Mouse (Mus musculus): ENCODE measurements around the gene Rara.

The Rara gene

GRCm38 (mm10) chr11:98921813-98922212 lies 5.8 kb upstream of the Rara start:
- in situ Hi-C loops (cut with MboI; ENCODE audit: unreplicated experiment in 2 of 2), result loop anchor here in 1 of 2 experiments (10.0 kb wide), 2 partner anchors 223 to 373 kb away; no protein-coding TSS in a partner anchor

GRCm38 (mm10) chr11:98922307-98922706 lies 5.3 kb upstream of the Rara start:
- in situ Hi-C loops (cut with MboI; ENCODE audit: unreplicated experiment in 2 of 2), result loop anchor here in 1 of 2 experiments (10.0 kb wide), 2 partner anchors 222 to 372 kb away; no protein-coding TSS in a partner anchor

- in situ Hi-C loops (cut with MboI; ENCODE audit: unreplicated experiment in 2 of 2), result loop anchor here in 1 of 2 experiments (10.0 kb wide), 2 partner anchors 222 to 372 kb away; no protein-coding TSS in a partner anchor
Observed at GRCm38 (mm10) chr11:98922851-98923711, 4.5 kb upstream of the Rara start.

- in situ Hi-C loops (cut with MboI; ENCODE audit: unreplicated experiment in 2 of 2), result loop anchor here (5.0 to 25.0 kb wide), 4 partner anchors 48 to 1663 kb away; no protein-coding TSS in a partner anchor
Observed at GRCm38 (mm10) chr11:98924633-98925175, 2.9 kb upstream of the Rara start.

GRCm38 (mm10) chr11:98925265-98925721 lies 2.3 kb upstream of the Rara start:
- in situ Hi-C loops (cut with MboI; ENCODE audit: unreplicated experiment in 2 of 2), result loop anchor here (5.0 to 25.0 kb wide), 4 partner anchors 47 to 1662 kb away; no protein-coding TSS in a partner anchor

- in situ Hi-C loops (cut with MboI; ENCODE audit: unreplicated experiment in 2 of 2), result loop anchor here (5.0 to 25.0 kb wide), 4 partner anchors 46 to 1661 kb away; no protein-coding TSS in a partner anchor
Observed at GRCm38 (mm10) chr11:98925868-98926311, 1.7 kb upstream of the Rara start.

- in situ Hi-C loops (cut with MboI; ENCODE audit: unreplicated experiment in 2 of 2), result loop anchor here (5.0 to 25.0 kb wide), 4 partner anchors 46 to 1661 kb away; no protein-coding TSS in a partner anchor
Observed at GRCm38 (mm10) chr11:98926553-98926952, 1.1 kb upstream of the Rara start.

GRCm38 (mm10) chr11:98928186-98928893 lies 722 bp downstream of the Rara start:
- in situ Hi-C loops (cut with MboI; ENCODE audit: unreplicated experiment in 2 of 2), result loop anchor here (5.0 to 25.0 kb wide), 4 partner anchors 44 to 1659 kb away; no protein-coding TSS in a partner anchor

GRCm38 (mm10) chr11:98929503-98929902 lies 1.9 kb downstream of the Rara start:
- in situ Hi-C loops (cut with MboI; ENCODE audit: unreplicated experiment in 2 of 2), result loop anchor here (5.0 to 25.0 kb wide), 4 partner anchors 43 to 1658 kb away; no protein-coding TSS in a partner anchor

GRCm38 (mm10) chr11:98930127-98930601 lies 2.5 kb downstream of the Rara start:
- in situ Hi-C loops (cut with MboI; ENCODE audit: unreplicated experiment in 2 of 2), result loop anchor here in 1 of 2 experiments (25.0 kb wide), 1 partner anchor 1657 kb away; no protein-coding TSS in a partner anchor

GRCm38 (mm10) chr11:98930773-98931512 lies 3.3 kb downstream of the Rara start:
- in situ Hi-C loops (cut with MboI; ENCODE audit: unreplicated experiment in 2 of 2), result loop anchor here in 1 of 2 experiments (25.0 kb wide), 1 partner anchor 1656 kb away; no protein-coding TSS in a partner anchor

- in situ Hi-C loops (cut with MboI; ENCODE audit: unreplicated experiment in 2 of 2), result loop anchor here in 1 of 2 experiments (25.0 kb wide), 1 partner anchor 1656 kb away; no protein-coding TSS in a partner anchor
Observed at GRCm38 (mm10) chr11:98931513-98932292, 4.1 kb downstream of the Rara start.

- in situ Hi-C loops (cut with MboI; ENCODE audit: unreplicated experiment in 2 of 2), result loop anchor here in 1 of 2 experiments (25.0 kb wide), 1 partner anchor 1655 kb away; no protein-coding TSS in a partner anchor
Observed at GRCm38 (mm10) chr11:98932293-98933091, 4.9 kb downstream of the Rara start.

GRCm38 (mm10) chr11:98933151-98933550 lies 5.5 kb downstream of the Rara start:
- in situ Hi-C loops (cut with MboI; ENCODE audit: unreplicated experiment in 2 of 2), result loop anchor here in 1 of 2 experiments (25.0 kb wide), 1 partner anchor 1654 kb away; no protein-coding TSS in a partner anchor

- in situ Hi-C loops (cut with MboI; ENCODE audit: unreplicated experiment in 2 of 2), result loop anchor here in 1 of 2 experiments (25.0 kb wide), 1 partner anchor 1653 kb away; no protein-coding TSS in a partner anchor
Observed at GRCm38 (mm10) chr11:98933847-98934246, 6.2 kb downstream of the Rara start.

GRCm38 (mm10) chr11:98934367-98934766 lies 6.7 kb downstream of the Rara start:
- in situ Hi-C loops (cut with MboI; ENCODE audit: unreplicated experiment in 2 of 2), result loop anchor here in 1 of 2 experiments (25.0 kb wide), 1 partner anchor 1653 kb away; no protein-coding TSS in a partner anchor

- in situ Hi-C loops (cut with MboI; ENCODE audit: unreplicated experiment in 2 of 2), result loop anchor here (5.0 to 25.0 kb wide), 2 partner anchors 37 to 1652 kb away; no protein-coding TSS in a partner anchor
Observed at GRCm38 (mm10) chr11:98935123-98935522, 7.5 kb downstream of the Rara start.

Data from v-Abl transformed pro-B cells (cell line).